Mouse (Mus musculus) left cerebral cortex, postnatal 36 days (tissue): ENCODE results near the gene Spon1. TPM values are rescaled to one million over a fixed set of nuclear protein-coding genes. Genes with fewer than 3 reads are reported as not detected.

Experiments used
- DNase-seq, 2 experiments: peaks; one replicate each; pipeline ENCODE4 v3.0.0; 2021 to 2022; ENCODE audit warnings: low spot score in 2 of 2, mixed read lengths in 1 of 2
- intact Hi-C: fragments of 180-260 bp; cut with DNase I; formaldehyde crosslinking; loops from one replicate; pipeline ENCODE4 v1.15.1; 2025
- total RNA-seq, 2 experiments: library from RNA; stranded (reverse); gene quantifications; 2 replicates each; pipeline ENCODE4 v1.2.3; 2021

Spon1 gene
- total RNA-seq, 2 experiments from 2014 or later, result 39.0 to 39.2 TPM

DNA sequence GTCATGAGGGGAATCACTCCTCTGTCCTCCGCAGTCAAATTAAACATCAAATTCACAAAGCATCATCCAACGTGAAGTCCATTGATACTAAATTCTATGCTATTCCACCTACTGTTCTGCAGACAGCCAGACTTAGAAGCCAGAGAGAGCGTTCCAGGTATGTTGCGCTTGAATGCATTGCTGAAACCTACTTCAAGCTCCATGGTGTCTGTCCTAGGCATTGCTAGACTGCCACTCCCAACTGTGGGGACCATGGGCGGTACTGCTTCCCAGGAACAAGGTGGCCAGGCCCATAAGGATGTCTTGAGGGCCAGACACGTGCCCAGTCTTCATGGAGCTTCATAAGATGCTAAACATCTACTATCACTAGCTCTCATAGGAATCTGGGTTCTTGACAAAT is 125.7 kb downstream of the Spon1 start:
- intact Hi-C loops, result no loop called here
- DNase-seq, result no peak

DNA sequence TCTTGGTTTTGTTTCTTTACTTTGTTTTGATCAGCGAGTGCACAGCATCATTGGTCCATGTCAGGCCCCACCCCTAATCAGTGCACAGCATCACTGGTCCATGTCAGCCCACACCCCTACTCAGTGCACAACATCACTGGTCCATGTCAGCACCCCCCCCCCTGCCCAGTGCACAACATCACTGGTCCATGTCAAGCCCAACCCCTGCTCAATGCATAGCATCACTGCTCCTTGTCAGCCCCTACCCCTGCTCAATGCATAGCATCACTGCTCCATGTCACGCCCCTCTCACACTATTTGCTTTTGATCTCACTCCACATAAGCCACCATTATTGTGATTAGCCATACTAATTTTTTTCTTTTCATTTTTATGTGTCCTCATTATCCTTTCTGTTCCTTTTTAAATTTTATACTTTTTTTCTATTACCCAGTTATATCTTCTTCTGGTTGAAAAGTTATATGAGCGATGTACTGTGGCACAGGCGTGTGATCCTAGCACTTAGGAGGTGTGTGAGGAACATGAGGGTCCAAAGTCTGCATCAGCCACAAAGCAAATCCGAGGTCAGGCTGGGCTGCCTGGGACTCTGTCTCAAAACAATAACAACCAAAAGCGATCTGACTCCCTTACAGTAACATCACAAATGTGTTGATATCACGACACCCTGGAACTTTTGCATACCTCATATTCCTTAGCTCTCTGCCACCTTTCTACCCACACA is 128.3 kb downstream of the Spon1 start:
- DNase-seq, result no peak
- intact Hi-C loops, result no loop called here

DNA sequence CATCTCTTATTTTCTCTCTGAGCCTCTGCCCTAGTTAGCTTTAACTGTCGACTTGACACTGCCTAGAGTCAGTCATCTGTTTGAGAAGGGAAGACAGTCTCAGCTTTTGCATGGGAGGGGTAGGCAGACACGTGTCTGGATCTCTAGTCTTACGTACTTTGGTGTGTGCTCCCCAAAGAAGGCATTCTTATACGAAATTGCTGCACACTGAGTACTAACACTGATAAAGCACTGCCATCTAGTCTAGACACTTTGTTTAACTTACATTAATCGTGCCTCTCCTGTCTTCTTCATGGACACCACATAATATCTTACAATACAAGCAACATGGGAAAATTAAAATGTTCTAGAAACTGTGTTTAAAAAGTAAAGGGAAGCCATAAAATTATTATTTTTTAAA is 129.5 kb downstream of the Spon1 start:
- intact Hi-C loops, result no loop called here
- DNase-seq, result no peak

DNA sequence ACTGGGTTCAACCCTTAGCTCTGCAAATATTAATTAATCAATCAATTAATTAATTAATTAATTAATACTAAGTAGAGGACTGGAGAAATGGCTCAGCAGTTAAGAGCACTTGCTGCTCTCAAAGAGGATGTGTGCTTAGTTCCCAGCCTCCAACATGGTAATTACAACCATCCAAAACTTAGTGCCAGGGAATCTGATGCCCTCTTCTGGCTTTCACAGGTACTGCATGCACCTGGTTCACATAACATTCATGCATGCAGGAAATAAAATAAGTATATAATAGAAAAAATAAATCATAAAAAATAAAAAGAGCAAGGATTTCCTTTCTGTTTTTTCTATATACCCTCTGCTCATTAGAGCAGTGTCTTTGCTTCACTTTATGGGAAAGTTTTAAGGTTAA is 132.6 kb downstream of the Spon1 start:
- intact Hi-C loops, result no loop called here
- no peak for DNase-seq

DNA sequence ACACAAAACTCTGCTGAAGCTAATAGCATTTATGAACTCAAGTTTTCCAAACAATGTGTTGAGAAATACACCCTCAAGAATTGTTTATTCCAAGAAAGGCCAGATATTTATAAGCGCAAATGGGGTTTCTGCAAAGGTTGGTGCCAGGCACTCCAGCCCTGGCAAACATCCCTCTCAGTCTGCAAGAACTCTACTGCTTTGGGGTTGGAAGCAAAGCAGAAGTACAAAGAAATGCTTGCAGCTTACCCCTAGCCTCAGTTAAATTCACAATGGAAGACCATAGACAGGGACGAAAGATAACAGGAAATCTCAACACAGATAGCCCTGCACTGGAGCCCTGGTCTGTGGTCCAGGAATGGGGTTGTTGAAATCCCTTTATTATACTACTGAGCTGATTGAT is 135.7 kb downstream of the Spon1 start:
- no peak for DNase-seq
- intact Hi-C loops, result loop anchor here (10.0 kb wide), 1 partner anchor 127 kb away; no protein-coding TSS in a partner anchor

DNA sequence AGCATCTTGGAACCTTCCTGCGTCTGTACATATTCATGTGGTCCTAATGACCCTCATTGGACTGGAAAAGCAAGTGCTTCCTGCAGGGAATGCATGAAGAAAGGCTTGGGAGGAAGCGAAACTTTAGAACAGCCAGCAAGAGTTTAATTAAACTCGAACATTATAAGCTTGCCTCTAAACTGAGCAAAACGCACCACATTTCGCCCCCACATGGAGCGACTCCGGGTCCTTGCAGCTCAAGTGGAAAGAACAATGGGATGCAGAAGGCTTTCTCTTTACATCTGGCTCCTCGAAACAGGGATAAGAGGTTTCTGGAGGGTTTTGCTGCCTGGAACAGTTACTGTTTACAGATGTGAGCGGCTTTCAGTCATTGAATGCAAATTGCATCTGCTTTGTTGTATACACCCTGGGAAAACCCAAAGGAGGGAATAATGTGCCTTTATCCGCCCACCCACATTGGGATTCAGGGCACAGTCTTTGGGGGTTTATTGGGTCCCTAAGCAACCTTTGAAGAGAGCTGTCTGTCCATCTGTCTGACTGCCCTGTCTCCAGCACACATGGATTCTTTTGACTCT is 136.2 kb downstream of the Spon1 start:
- no peak for DNase-seq
- intact Hi-C loops, result loop anchor here (10.0 kb wide), 1 partner anchor 127 kb away; no protein-coding TSS in a partner anchor

DNA sequence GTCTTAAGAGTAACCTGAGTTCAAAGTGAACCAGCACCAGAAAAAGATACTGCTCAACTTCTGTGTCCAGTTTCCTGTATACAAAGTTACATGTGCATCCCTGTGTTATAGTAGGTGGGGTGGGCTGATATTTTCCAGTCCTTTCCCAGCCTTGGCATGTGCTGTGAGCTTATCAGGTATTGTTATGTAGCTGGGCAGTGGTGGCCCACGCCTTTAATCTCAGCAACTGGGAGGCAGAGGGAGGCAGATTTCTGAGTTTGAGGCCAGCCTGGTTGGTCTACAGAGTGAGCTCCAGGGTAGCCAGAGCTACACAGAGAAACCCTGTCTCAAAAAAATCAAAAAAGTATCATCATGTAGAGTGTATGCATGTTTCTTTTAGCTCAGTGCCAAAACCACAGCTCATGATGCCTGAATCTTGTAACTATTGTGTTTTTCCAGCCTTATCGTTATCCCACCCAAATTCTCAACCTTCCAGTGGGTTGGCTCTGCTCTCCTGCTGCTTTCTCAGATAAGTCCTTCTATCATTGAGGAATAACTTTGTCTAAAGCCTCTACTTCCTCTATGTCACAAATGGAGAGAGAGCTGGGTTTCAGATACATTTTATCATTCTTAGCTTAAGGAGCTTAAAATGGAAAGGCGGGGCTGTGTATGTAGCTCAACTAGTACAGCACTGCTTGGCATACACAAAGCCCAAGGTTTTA is 137.5 kb downstream of the Spon1 start:
- DNase-seq, result no peak
- intact Hi-C loops, result loop anchor here (10.0 kb wide), 1 partner anchor 128 kb away; no protein-coding TSS in a partner anchor

DNA sequence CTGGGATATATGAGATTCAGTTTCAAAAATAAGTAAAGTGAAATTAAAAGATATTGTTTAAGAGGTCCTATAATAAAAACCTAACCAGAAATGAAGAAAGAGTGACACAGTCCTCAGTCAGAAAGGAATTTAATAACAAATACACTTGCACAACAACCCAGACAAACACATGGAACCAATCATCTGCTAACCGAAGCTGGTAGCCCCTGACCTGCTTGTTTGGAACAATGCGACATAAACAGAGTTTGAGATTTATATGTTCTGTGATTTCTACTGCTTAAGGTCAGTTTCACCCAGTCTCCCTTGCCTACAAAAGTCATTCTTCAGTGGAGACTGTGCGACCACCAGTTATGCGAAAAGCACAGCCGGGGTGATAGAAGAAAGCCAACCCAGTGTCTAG is 138.1 kb downstream of the Spon1 start:
- intact Hi-C loops, result loop anchor here (10.0 kb wide), 1 partner anchor 129 kb away; no protein-coding TSS in a partner anchor
- DNase-seq, result no peak

DNA sequence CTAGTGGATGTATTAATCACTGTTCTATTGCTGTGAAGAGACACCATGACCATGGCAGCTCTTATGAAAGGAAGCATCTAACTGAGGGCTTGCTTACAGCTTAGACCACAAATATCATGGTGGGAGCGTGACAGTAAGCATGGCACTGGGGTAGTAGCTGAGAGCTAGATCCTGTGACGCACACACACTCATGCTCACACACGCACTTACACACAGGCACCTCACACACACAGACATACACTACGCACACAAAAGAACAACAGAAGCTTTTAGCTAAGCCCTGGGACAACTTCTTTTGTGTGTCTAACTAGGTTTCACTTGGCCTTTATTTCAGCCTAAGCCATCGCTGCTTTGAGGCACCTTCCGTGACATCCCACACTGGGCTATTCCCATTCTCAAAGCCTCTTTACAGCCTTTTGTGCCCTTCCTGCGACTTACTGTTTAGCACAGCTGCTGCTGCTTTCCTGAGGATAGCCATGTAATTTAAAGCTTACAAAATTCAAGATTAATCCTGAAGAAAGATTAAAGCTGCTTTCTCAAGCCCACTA is 138.6 kb downstream of the Spon1 start:
- intact Hi-C loops, result loop anchor here (10.0 kb wide), 1 partner anchor 130 kb away; no protein-coding TSS in a partner anchor
- DNase-seq, result no peak

DNA sequence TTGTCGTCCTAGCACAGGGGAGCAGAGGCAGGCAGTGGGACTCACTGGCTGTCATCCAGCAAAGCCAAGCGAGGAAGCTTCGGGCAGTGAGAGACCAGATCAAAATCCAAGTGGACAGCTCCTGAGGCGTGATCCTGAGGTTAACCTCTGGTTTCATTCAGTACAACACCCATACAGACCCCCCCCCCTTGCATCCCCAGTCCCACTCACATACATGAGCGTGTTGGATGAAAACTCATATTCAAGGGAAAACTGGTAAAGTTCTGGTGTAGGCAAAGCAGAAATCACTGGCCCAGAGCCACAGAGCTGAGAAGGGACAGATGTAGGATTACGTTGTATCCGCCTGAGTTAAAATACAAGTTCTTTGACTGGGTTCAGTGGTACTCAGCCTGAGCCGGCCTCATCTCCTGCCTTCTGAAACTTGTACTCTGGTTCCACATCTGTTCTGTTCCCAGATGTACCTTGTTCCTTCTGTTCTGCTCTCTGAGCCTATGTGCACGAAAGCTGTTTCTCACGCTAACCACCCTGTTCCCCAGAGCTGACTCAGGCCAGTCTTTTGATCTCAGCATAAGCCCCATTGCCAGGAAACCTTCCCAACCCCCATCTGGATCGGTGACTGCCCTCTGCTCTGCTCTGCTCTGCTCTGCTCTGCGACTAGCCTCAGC is 143.5 kb downstream of the Spon1 start:
- peak in 1 of 2 experiments; percentile 15 for DNase-seq

DNA sequence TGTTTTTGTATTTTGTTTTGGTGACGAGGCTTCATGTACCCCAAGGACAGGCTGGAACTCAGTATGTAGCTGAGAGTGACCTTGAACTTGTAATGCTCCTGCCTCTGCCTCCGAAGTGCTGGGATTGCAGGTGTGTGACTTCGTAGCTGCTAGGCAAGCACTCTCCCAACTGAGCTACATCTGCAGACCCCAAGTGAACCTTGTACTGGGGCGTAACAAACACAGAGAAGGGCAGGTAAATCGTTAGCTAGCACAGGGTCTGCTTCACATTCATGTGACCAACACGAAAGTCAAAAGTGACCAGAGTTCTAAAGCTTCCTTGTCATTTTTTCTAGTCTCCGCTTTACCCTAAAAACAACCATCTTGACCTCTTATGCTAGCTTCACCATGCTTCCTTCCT is 145.1 kb downstream of the Spon1 start:
- no peak for DNase-seq
- intact Hi-C loops, result no loop called here

More for the DNA sequence above, 143.5 kb downstream of the Spon1 start:
- intact Hi-C loops, result loop anchor here (10.0 kb wide), 1 partner anchor 134 kb away; no protein-coding TSS in a partner anchor

DNA sequence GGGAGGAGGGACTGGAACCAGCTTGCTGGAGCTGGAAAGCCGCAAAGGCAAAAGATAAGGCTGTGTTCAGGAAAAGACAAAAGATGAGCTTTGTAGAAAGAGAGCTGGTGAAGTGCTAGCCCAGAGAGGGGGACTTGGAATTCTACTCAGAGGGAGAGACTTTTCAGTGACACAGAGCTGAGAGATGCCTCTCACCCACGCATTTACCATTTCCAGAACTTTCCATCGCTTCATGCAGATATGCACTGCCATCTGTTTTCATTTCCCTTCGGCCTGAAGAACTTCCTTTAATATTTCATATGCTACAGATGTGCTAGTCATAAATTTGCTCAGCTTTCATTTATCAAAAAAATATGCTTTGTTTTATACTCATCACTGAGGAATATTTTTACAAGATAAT is 150.1 kb downstream of the Spon1 start:
- intact Hi-C loops, result no loop called here
- no peak for DNase-seq

DNA sequence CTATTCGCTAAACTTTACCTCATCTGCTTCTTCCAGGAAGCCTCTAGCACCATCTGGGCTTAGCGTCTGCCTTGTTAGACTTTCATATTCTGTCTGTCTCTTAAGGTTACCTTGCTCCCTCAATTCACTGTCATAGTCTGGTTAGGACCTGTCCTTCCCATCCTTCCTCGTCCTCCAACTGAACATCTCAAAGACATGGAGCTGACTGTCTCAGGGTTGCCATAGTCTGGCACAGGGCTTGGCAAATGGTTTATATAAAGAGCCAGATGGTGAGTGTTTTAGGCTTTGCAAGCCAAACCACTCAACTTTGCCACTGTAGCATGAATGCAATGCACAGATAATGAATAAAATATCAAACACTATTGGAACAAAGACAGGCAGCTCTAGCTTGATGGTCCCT is 153.1 kb downstream of the Spon1 start:
- intact Hi-C loops, result no loop called here
- peak in 1 of 2 experiments; percentile 4 for DNase-seq

DNA sequence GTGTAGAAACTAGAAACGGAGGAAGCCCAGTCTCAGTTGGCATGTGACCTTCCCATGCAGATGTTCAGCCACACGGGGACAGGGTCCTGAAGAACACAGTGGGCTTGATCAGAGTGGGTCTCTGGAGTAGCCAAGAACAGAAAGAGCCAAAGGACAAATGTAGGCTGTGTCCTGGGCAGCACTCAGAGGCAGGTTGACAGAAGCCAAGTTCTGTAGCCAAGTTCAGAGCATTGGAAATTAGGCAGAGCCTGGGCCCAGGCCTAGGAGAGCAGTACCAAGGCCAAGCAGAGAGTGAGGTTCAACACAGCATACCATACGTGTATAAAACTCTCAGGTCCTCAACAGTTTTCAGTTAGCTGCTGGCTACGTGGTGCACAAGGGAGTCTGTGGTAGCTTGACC is 153.7 kb downstream of the Spon1 start:
- DNase-seq, result peak in 1 of 2 experiments; percentile 6
- intact Hi-C loops, result no loop called here

DNA sequence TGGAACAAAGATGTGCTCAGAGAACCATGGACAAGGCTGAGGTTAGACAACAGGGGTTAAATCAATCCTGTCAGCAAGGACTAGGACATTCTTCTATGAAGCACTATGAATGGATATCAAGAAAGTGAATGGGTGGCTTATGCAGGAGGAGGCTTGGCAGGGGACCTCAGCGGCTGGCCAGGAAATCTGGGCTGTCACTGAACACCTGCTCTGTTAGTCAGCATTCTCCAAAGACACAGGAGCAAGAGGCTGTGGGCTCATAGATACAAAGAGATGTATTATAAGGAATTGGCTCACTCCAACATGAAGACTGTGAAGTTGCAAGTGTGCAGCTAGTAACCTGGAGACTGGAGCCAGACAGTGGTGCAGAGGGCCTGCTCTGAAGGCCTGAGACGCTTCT is 154.3 kb downstream of the Spon1 start:
- peak; percentile 17 to 23 for DNase-seq
- intact Hi-C loops, result no loop called here

DNA sequence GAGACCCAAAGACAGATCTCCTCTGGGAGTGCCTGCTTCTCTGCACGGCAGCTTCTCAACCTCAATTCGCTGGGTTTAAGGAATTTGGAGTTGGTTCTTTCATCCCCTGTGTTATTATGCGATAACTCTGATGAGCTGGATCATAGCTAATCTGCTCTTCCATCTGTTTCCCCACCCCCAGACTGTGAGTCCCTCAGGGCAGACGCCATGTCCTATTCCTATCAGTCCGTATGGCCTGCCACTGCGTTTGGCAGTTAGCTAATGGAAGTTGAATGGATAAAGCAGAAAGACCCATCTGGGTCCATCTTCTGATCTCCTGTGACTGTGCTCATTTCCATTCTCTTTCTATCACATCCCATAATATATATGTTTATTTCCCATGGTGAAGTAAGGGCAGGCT is 158.8 kb downstream of the Spon1 start:
- intact Hi-C loops, result no loop called here
- DNase-seq, result no peak

DNA sequence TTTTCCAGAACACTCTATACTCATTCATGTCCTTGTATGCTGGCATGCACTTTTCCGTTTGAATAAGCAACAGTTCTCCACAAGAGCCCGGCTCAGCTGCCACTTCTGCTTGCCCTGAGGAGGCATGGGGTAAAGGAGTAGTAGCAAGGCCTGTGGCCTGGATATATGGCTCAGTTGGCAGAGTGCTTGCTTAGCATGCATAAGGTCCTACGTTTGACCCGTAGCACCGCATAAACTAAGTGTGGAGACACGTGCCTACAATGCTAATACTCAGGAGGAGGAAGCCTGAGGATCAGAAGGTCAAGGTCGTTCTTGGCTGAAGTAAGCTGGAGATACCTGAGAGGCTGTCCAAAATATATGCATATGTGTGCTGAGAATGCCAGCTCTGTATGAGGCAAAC is 185.1 kb downstream of the Spon1 start:
- intact Hi-C loops, result no loop called here
- no peak for DNase-seq

DNA sequence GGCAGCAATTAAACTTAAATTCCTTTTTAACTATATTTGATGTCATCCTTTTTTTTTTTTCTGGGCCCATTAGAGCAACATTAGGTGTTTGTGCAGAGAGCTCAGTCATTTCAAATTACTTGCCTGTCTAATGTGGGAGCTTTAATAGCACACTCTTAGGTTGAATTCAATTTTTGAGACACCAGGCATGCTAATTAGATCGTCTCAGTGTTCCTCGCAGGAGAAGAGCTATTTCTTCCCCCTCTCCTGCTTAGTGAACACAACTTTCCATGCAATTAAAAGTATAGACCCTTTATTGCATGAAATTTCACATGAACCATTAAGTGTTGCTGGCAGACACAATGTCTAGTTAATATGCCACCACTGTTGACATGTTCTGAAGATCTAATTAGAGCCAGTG is 189.6 kb downstream of the Spon1 start:
- intact Hi-C loops, result no loop called here
- no peak for DNase-seq

DNA sequence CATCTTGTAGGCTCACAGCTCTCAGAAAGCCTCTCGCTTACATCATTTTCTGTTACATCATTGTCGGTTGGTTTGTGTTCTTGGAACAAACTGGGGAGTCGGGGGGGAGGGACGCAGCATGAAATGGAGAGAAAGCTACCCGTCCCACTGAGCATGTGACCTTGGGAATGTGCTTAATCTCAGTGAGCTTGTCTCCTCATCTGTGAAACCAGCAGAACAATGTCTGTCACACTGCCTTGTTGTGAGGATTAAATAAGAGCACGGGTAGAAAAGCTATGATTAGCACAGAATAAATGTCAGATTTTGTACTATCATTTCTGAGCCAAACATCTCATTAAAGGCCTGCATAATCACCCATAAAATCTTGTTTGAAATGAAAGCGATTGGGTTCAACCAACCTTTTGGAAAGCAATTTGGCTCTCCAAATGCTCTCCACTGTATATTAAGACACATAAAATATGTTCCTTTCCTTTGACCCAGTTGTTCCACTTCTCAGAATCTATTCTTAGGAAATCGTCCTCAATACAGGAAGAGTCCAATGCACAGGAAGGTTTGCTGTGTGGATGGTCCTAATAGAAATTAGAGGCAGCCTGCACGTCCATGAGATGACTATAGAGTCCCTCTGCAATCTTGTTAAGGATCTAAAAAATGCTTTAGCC is 195.2 kb downstream of the Spon1 start:
- intact Hi-C loops, result no loop called here
- DNase-seq, result no peak
